Mouse (Mus musculus): ENCODE measurements around the gene Zfp827. TPM values are rescaled to one million over a fixed set of nuclear protein-coding genes. Genes with fewer than 3 reads are reported as not detected.

The Zfp827 gene
- polyA plus RNA-seq, 1 experiment = 32.4 TPM

GRCm38 (mm10) chr8:79102707-79103106 lies 74.5 kb downstream of the Zfp827 start:
- TF ChIP-seq CTCF (IDR thresholded peaks at IDR 0.05; ENCODE audit: extremely low read depth, insufficient read depth, low read length) = no peak
- no peak for TF ChIP-seq POLR2A (IDR thresholded peaks at IDR 0.05; ENCODE audit: extremely low read depth, insufficient read depth, low read length)

GRCm38 (mm10) chr8:79103185-79103878 lies 75.1 kb downstream of the Zfp827 start:
- Histone ChIP-seq H3K4me1 (ENCODE audit: control insufficient read depth, insufficient read depth, low read length) (no peaks in the 10 kb centered on the region), H3K27ac (ENCODE audit: insufficient read depth, low read length) (no peak overlapping the region), H3K4me3 (ENCODE audit: insufficient read depth, low read length) (no peak overlapping the region)
- no peak for TF ChIP-seq CTCF (IDR thresholded peaks at IDR 0.05; ENCODE audit: extremely low read depth, insufficient read depth, low read length)

More at GRCm38 (mm10) chr8:79102707-79103106, 74.5 kb downstream of the Zfp827 start:
- Histone ChIP-seq H3K4me1 (ENCODE audit: control insufficient read depth, insufficient read depth, low read length) (no peaks in the 10 kb centered on the region), H3K4me3 (ENCODE audit: insufficient read depth, low read length) (no peak overlapping the region), H3K27ac (ENCODE audit: insufficient read depth, low read length) (no peak overlapping the region)

- Histone ChIP-seq H3K27ac (ENCODE audit: insufficient read depth, low read length) (no peak overlapping the region), H3K4me1 (ENCODE audit: control insufficient read depth, insufficient read depth, low read length) (no peaks in the 10 kb centered on the region), H3K4me3 (ENCODE audit: insufficient read depth, low read length) (no peak overlapping the region)
- TF ChIP-seq POLR2A (IDR thresholded peaks at IDR 0.05; ENCODE audit: extremely low read depth, insufficient read depth, low read length) = no peak
- TF ChIP-seq CTCF (IDR thresholded peaks at IDR 0.05; ENCODE audit: extremely low read depth, insufficient read depth, low read length) = no peak
Observed at GRCm38 (mm10) chr8:79103923-79104580, 75.8 kb downstream of the Zfp827 start.

GRCm38 (mm10) chr8:79104634-79105033 lies 76.4 kb downstream of the Zfp827 start:
- TF ChIP-seq CTCF (IDR thresholded peaks at IDR 0.05; ENCODE audit: extremely low read depth, insufficient read depth, low read length) (no peak), POLR2A (IDR thresholded peaks at IDR 0.05; ENCODE audit: extremely low read depth, insufficient read depth, low read length) (no peak)
- H3K27ac ChIP-seq (ENCODE audit: insufficient read depth, low read length) = no peak overlapping the region
- no peak overlapping the region for H3K4me3 ChIP-seq (ENCODE audit: insufficient read depth, low read length)
- H3K4me1 ChIP-seq (ENCODE audit: control insufficient read depth, insufficient read depth, low read length) = no peaks in the 10 kb centered on the region

GRCm38 (mm10) chr8:79105186-79105585 lies 76.9 kb downstream of the Zfp827 start:
- H3K27ac ChIP-seq (ENCODE audit: insufficient read depth, low read length) = no peak overlapping the region
- TF ChIP-seq CTCF (IDR thresholded peaks at IDR 0.05; ENCODE audit: extremely low read depth, insufficient read depth, low read length) (no peak), POLR2A (IDR thresholded peaks at IDR 0.05; ENCODE audit: extremely low read depth, insufficient read depth, low read length) (no peak)
- no peak overlapping the region for H3K4me3 ChIP-seq (ENCODE audit: insufficient read depth, low read length)
- H3K4me1 ChIP-seq (ENCODE audit: control insufficient read depth, insufficient read depth, low read length) = no peaks in the 10 kb centered on the region

GRCm38 (mm10) chr8:79111461-79111860 lies 83.2 kb downstream of the Zfp827 start:
- no peak for TF ChIP-seq CTCF (IDR thresholded peaks at IDR 0.05; ENCODE audit: extremely low read depth, insufficient read depth, low read length)
- no peak for TF ChIP-seq POLR2A (IDR thresholded peaks at IDR 0.05; ENCODE audit: extremely low read depth, insufficient read depth, low read length)
- no peak overlapping the region for H3K4me3 ChIP-seq (ENCODE audit: insufficient read depth, low read length)
- no peak overlapping the region for H3K27ac ChIP-seq (ENCODE audit: insufficient read depth, low read length)
- no peaks in the 10 kb centered on the region for H3K4me1 ChIP-seq (ENCODE audit: control insufficient read depth, insufficient read depth, low read length)

GRCm38 (mm10) chr8:79112480-79112879 lies 84.2 kb downstream of the Zfp827 start:
- Histone ChIP-seq H3K27ac (ENCODE audit: insufficient read depth, low read length) (no peak overlapping the region), H3K4me3 (ENCODE audit: insufficient read depth, low read length) (no peak overlapping the region), H3K4me1 (ENCODE audit: control insufficient read depth, insufficient read depth, low read length) (no peaks in the 10 kb centered on the region)
- TF ChIP-seq CTCF (IDR thresholded peaks at IDR 0.05; ENCODE audit: extremely low read depth, insufficient read depth, low read length) (no peak), POLR2A (IDR thresholded peaks at IDR 0.05; ENCODE audit: extremely low read depth, insufficient read depth, low read length) (no peak)

GRCm38 (mm10) chr8:79113533-79113932 lies 85.3 kb downstream of the Zfp827 start:
- Histone ChIP-seq H3K27ac (ENCODE audit: insufficient read depth, low read length) (no peak overlapping the region), H3K4me3 (ENCODE audit: insufficient read depth, low read length) (no peak overlapping the region), H3K4me1 (ENCODE audit: control insufficient read depth, insufficient read depth, low read length) (no peaks in the 10 kb centered on the region)
- TF ChIP-seq CTCF (IDR thresholded peaks at IDR 0.05; ENCODE audit: extremely low read depth, insufficient read depth, low read length) = no peak
- TF ChIP-seq POLR2A (IDR thresholded peaks at IDR 0.05; ENCODE audit: extremely low read depth, insufficient read depth, low read length) = no peak

GRCm38 (mm10) chr8:79114561-79114960 lies 86.3 kb downstream of the Zfp827 start:
- Histone ChIP-seq H3K4me3 (ENCODE audit: insufficient read depth, low read length) (no peak overlapping the region), H3K27ac (ENCODE audit: insufficient read depth, low read length) (no peak overlapping the region), H3K4me1 (ENCODE audit: control insufficient read depth, insufficient read depth, low read length) (no peaks in the 10 kb centered on the region)
- TF ChIP-seq POLR2A (IDR thresholded peaks at IDR 0.05; ENCODE audit: extremely low read depth, insufficient read depth, low read length) (no peak), CTCF (IDR thresholded peaks at IDR 0.05; ENCODE audit: extremely low read depth, insufficient read depth, low read length) (no peak)

- Histone ChIP-seq H3K4me3 (ENCODE audit: insufficient read depth, low read length) (no peak overlapping the region), H3K4me1 (ENCODE audit: control insufficient read depth, insufficient read depth, low read length) (no peaks in the 10 kb centered on the region), H3K27ac (ENCODE audit: insufficient read depth, low read length) (no peak overlapping the region)
- TF ChIP-seq POLR2A (IDR thresholded peaks at IDR 0.05; ENCODE audit: extremely low read depth, insufficient read depth, low read length) = no peak
- no peak for TF ChIP-seq CTCF (IDR thresholded peaks at IDR 0.05; ENCODE audit: extremely low read depth, insufficient read depth, low read length)
Observed at GRCm38 (mm10) chr8:79116436-79116835, 88.2 kb downstream of the Zfp827 start.

Data from cortical plate, adult 2 months (tissue).